Mouse (Mus musculus) lung, adult 2 months (tissue): ENCODE measurements around the gene Zfp3. TPM values are rescaled to one million over a fixed set of nuclear protein-coding genes. Genes with fewer than 3 reads are reported as not detected.
A peak's percentile ranks its signal among the peaks of the same experiment; 100 is the strongest.

Experiments used
- DNase-seq: peaks from one replicate; pipeline ENCODE4 v3.0.0; 2022
- H3K4me1 ChIP-seq: fragments of 200-500 bp; 2 replicates; pipeline ENCODE4 v1.6.1; 2011; ENCODE audit warnings: low read length; ENCODE audit not compliant: control insufficient read depth, insufficient read depth
- H3K4me3 ChIP-seq: fragments of 200-500 bp; replicated peaks from 2 replicates; pipeline ENCODE3; 2011; ENCODE audit warnings: low read depth, mild to moderate bottlenecking, control low read depth, low read length; ENCODE audit errors: extremely low read depth
- CTCF ChIP-seq: fragments of 200-500 bp; IDR thresholded peaks from 2 replicates; pipeline ENCODE4 v1.5.1; 2011; ENCODE audit warnings: mild to moderate bottlenecking, low read length, control low read depth; ENCODE audit not compliant: insufficient read depth
- POLR2A ChIP-seq: fragments of 200-500 bp; IDR thresholded peaks from 2 replicates; pipeline ENCODE4 v1.6.1; 2011; ENCODE audit warnings: low read depth, mild to moderate bottlenecking, control low read depth, low read length, borderline replicate concordance; ENCODE audit errors: extremely low read depth
- WGBS: fragments of 180-500 bp; shearing (Covaris S2); methylation state at CpG from one replicate; pipeline ENCODE4 v1.1.7; 2018; 5-methylcytosine and 5-hydroxymethylcytosine counted together
- polyA plus RNA-seq: library from polyadenylated mRNA; depleted of rRNA; stranded (reverse); fragments of >200 nt; gene quantifications from 2 replicates; pipeline ENCODE4 v1.2.3, GENCODE M21; 2012; rRNA removed

The Zfp3 gene
- polyA plus RNA-seq: 1.4 and 2.3 TPM in 2 replicates

DNA sequence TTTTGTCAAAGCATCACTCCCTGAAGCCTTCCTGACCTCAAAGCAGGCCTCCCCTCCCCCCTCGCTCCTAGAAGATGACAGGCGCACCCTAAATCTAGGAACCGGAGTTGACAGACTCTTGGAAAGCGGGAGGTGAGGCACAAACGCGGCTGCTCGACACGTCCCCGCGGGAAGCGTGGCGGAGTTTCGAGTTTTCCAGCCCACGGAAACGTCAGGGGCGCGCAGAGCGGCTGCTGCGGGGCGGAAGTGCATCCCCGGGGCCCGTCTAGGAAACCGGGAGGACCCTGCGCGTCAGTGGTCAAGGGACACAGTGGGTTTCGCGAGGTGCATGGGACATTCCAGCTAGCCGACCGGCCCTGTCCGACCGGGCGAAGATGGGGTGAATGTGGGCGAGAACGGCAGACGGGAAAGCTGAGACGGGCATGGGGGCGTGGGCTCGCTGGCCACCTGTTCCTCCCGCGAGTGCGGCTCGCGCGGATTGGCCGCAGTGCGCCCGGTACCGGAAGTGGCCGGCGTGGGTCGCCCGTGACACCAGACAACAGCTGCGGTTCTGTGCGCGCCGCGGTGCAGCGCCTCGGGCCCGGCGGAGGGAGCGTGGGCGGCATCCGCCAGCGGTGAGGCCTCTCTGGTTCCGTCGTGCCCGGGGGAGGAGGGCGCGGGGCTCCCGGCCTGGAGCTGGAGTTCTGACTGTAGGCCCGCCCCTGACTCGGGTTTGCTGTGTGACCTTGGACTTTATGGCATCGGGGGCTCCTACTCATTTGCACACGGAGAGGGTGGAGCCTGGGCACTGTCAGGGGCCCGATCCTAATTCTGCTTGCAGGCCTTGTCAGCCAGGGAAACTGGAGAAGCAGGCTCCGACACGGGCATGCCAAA lies at the start of gene Zfp3:
Gene Zfp3 (plus strand): TSS at position 274 of the 873 bp plus-strand sequence.
- DNase-seq: peak; percentile 81

DNA sequence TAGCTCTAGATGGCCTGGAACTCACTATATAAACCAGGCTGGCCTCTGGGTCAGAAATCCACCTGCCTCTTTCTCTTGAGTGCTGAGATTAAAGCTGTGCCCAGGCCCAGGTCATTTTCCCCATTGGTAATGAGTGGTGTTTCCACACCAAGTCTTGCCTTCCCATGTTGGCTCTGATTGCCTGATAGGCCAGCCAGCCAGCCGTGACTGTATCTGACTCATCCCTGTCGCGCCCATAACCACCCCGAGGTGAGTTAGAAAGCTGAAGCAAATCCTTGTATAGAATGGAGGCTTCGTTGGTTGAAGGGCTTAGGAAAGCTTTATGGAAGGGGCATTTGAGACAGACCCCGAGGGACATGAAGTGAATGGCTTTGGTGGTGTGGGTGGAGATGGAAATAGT lies 48.2 kb upstream of the Zfp3 start:
- WGBS: 86% methylated on average over 6 of the region's 6 CpGs
- no peak for DNase-seq
- Histone ChIP-seq H3K4me1 (no peaks in the 10 kb centered on the region), H3K4me3 (no peak overlapping the region)
- TF ChIP-seq CTCF (no peak), POLR2A (no peak)

More for the DNA sequence above, at the start of gene Zfp3:
- TF ChIP-seq CTCF: no peak
- peak; percentile 41; the same call in 1 of the 2 replicates for TF ChIP-seq POLR2A
- Histone ChIP-seq H3K4me3 (peak within 1 kb of the TSS; percentile 93), H3K4me1 (peaks cover 6% of the 10 kb centered on the region; the same call in 1 of the 2 replicates)
- WGBS: under 1% methylated on average over 78 of the region's 78 CpGs

DNA sequence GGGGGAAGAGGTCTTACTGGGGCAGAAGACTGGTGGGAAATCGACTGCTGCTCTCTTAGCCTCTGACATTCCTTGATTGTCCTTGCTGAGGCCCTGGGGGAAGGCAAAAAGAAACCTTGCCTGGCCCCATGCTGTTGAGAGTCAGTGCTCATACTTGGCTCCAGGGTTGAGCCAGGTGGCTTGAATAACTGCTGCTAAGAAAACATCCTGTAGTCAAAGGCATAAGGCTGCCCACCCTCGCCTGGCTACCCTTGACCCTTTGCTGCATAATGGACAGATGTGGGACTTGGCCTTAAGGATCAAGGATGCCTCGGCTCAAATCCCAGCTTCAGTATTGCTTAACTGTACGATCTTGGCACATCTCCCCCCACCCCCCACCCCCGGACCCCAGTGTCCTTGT lies 45.5 kb upstream of the Zfp3 start:
- DNase-seq: no peak
- Histone ChIP-seq H3K4me3 (no peak overlapping the region), H3K4me1 (no peaks in the 10 kb centered on the region)
- TF ChIP-seq CTCF (no peak), POLR2A (no peak)
- WGBS: 68% methylated on average over 5 of the region's 5 CpGs

DNA sequence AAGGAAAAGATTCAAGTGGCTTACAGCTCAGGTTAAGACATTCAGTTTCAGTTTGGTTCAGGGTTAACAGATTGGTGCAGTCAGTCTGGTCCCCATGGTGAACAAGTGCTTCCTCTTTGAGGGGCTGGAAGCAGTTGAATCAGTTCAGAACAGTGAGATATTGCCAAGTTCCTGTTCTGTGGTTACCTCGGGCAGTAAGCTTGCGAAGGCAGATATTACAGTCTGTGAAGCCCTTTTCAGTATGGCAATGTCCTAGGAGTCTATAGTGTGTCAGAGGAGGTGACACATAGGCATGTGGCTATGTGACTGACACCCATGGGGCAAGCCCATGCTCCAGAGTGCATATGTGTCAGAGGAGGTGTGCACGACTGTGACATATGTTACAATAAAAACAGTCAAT lies 43.4 kb upstream of the Zfp3 start:
- DNase-seq: no peak
- 63% methylated on average over 3 of the region's 3 CpGs for whole genome bisulfite sequencing
- TF ChIP-seq CTCF (no peak), POLR2A (no peak)

DNA sequence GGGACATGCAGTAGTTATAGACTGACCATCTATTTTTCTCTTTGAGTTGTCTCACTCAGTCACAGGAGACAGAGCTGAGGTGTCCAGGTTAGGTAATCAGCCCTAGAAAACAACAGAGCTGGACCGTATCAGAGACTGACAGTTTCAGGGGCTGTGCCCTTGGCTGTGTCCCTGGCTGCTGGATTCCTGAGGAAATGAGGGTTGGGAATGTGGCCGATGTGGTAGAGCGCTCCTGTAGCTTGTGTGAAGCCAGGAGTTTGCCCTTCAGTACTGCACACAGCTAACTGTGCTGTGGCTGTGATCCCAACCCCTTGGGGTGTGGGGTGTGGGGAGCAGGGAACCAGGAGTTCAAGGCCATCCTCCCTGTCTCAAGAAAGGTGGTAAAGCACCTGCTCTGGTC lies 42.9 kb upstream of the Zfp3 start:
- no peak for DNase-seq
- 90% methylated on average over 3 of the region's 3 CpGs for WGBS

More for the DNA sequence above, 43.4 kb upstream of the Zfp3 start:
- Histone ChIP-seq H3K4me1 (no peaks in the 10 kb centered on the region), H3K4me3 (no peak overlapping the region)

DNA sequence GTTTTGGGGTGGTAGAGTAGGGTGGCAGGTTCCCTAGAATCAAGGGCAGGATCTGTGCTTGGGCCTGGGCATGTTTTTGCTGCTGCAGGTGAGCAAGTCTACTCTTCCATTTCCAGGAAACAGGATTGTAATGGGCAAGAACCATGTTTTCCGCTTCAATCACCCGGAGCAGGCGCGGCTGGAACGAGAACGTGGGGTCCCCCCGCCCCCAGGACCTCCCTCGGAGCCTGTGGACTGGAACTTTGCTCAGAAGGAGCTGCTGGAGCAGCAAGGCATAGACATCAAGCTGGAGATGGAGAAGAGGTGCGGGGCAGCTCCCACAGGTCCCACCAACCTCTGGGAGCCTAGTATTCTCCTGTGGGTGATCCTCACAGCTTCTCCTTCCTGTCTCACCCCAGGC lies 39.3 kb upstream of the Zfp3 start:
- no peak for DNase-seq
- no peak overlapping the region for H3K4me3 ChIP-seq
- WGBS: 92% methylated on average over 9 of the region's 9 CpGs
- no peaks in the 10 kb centered on the region for H3K4me1 ChIP-seq
- no peak for TF ChIP-seq CTCF
- no peak for TF ChIP-seq POLR2A

More for the DNA sequence above, 42.9 kb upstream of the Zfp3 start:
- Histone ChIP-seq H3K4me3 (no peak overlapping the region), H3K4me1 (no peaks in the 10 kb centered on the region)
- TF ChIP-seq CTCF (no peak), POLR2A (no peak)

DNA sequence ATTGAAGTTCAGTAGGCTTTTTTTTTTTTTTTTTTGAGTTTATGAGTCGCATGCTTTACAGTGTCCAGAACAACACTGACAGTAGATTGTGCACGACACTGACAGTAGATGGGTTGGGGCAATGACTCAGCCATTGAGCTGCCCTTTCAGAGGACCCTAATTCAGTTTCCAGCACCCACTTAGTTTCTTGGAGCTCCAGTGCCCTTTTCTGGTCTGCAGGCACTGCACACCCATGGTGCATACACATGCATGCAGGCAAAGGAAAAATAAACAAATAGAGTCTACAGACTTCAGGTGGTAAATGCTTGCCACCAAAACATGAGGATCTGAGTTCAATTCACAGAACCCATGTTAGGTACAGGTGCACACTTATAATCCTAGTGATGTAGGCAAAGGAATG lies 37.4 kb upstream of the Zfp3 start:
- WGBS: 87% methylated on average over 2 of the region's 2 CpGs
- TF ChIP-seq CTCF (no peak), POLR2A (no peak)
- H3K4me3 ChIP-seq: no peak overlapping the region
- no peak for DNase-seq
- H3K4me1 ChIP-seq: no peaks in the 10 kb centered on the region

DNA sequence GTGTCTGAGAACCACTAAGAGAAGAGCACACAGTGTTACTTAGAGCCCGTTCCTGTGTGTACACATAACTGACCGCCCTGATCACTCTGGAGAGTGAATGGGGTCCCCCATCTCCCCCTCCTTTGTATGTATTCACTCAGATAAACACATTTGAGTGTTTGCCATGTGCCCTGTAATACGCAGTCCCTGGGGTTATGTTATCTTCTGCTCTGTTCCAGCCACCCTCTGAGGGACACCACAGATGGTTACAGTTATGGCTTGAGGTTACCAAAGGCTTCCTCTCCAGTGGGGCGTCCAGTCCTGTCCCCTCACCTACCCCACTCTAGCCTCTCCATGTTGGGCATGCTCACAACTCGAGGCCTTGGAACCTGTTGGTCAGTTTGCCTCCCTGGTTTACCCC lies 36.6 kb upstream of the Zfp3 start:
- no peak for TF ChIP-seq POLR2A
- no peak for TF ChIP-seq CTCF
- Histone ChIP-seq H3K4me3 (no peak overlapping the region), H3K4me1 (no peaks in the 10 kb centered on the region)
- DNase-seq: no peak
- 74% methylated on average over 5 of the region's 5 CpGs for WGBS

DNA sequence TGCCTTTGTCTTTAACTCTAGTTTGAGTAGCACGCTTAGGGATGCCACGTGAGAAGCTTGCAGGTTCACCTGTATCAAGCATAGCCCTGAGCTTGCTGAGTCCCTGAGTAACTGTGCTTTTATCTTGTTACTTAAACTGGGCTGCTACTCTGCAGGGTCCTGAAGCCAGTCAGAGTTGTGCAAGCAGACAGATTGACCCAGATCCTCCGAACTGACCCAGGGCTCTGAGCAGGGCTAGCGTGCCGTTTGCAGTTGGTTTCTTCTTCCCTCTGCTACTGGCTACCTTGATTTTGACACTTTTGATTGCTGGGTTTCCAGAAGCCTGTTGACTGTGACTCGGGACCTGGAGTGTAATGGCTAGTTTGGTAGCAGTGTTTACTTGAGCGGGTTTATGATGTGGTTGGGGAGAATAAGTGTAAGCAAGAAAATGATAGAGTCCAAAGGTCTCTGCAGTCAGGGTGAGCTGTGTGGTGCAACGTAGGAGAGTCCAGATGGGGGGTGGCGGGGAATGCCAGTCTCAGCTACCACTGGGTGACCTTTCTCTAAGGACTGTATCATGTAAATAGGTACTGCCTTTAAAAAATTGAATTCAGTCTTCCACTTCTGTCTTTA lies 33.5 kb upstream of the Zfp3 start:
- DNase-seq: no peak
- Histone ChIP-seq H3K4me1 (no peaks in the 10 kb centered on the region), H3K4me3 (no peak overlapping the region)
- whole genome bisulfite sequencing: 74% methylated on average over 9 of the region's 9 CpGs
- no peak for TF ChIP-seq POLR2A
- no peak for TF ChIP-seq CTCF
